Mouse (Mus musculus) liver, postnatal 0 days (tissue): ENCODE results near the gene Npepps.

Experiments
- CTCF ChIP-seq: sonication (generic); IDR thresholded peaks from 2 replicates; pipeline ENCODE4 v1.5.1; 2016; ENCODE audit warnings: antibody characterized with exemption, low read depth
- EP300 ChIP-seq: IDR thresholded peaks from 2 replicates; pipeline ENCODE4 v1.6.1; 2016; ENCODE audit warnings: antibody characterized with exemption, low read depth, mild to moderate bottlenecking

- no peak for TF ChIP-seq CTCF
- no peak for TF ChIP-seq EP300
Measured at GRCm38 (mm10) chr11:97214411-97214810, 66.0 kb downstream of the Npepps start.
